Comparison of ENCODE assay signal across 9 mouse cellular contexts in genomic region chr1:51267125-51267524, GRCm38 (mm10). TPM values are rescaled to one million over a fixed set of nuclear protein-coding genes. Genes with fewer than 3 reads are reported as not detected.
DNase-seq lines count a peak whose midpoint lies in the region; ATAC-seq and TF ChIP-seq lines count a peak whose summit lies in the region.
"Had no signal": no experiment of that assay in that cellular context is flagged by ENCODE, and none has a peak within 500 bp of the region (broad histone marks: within the 10 kb centered on the region; RNA-seq: fewer than 3 reads in every experiment).

No protein-coding gene starts in this region.

- no peak for ATAC-seq in kidney, embryonic 15.5 days (replicated peaks; ENCODE audit: low FRiP score)
- peak; percentile 89 for ATAC-seq in forebrain, embryonic 16.5 days
- no peak for ATAC-seq in granulocyte monocyte progenitor cell, adult 5-6 weeks (replicated peaks; ENCODE audit: poor library complexity, severe bottlenecking)

- no peaks in the 10 kb centered on the region for H3K36me3 ChIP-seq in kidney, embryonic 15.5 days
- no peaks in the 10 kb centered on the region for H3K36me3 ChIP-seq in forebrain, embryonic 16.5 days (ENCODE audit: control insufficient read depth, insufficient read depth)

- no peak for TF ChIP-seq POLR2A in brain, embryonic 14.5 days (IDR thresholded peaks at IDR 0.05; ENCODE audit: borderline replicate concordance, extremely low read depth, insufficient read depth, insufficient read length, poor library complexity, severe bottlenecking)

- no peak overlapping the region for H3K9ac ChIP-seq in kidney, embryonic 15.5 days
- no peak overlapping the region for H3K9ac ChIP-seq in forebrain, embryonic 16.5 days (replicated peaks; ENCODE audit: low read depth, low read length)

- TF ChIP-seq CTCF in brain, embryonic 14.5 days (IDR thresholded peaks at IDR 0.05; ENCODE audit: borderline replicate concordance, extremely low read depth, insufficient read depth, insufficient read length): no peak

- peak overlapping the region; percentile 41 for H3K27ac ChIP-seq in kidney, embryonic 15.5 days
- no peak overlapping the region; the same call in 1 of the 2 replicates for H3K27ac ChIP-seq in forebrain, embryonic 16.5 days (ENCODE audit: low read length)

- H3K4me3 ChIP-seq in kidney, embryonic 15.5 days (replicated peaks): no peak overlapping the region
- no peak overlapping the region for H3K4me3 ChIP-seq in forebrain, embryonic 16.5 days (replicated peaks; ENCODE audit: low read length)

- H3K9me3 ChIP-seq in kidney, embryonic 15.5 days (replicated peaks): no peaks in the 10 kb centered on the region
- H3K9me3 ChIP-seq in forebrain, embryonic 16.5 days (ENCODE audit: control insufficient read depth, low read length): no peaks in the 10 kb centered on the region

- DNase-seq in kidney, postnatal 36 days: no peak
- DNase-seq in brain, embryonic 14.5 days (ENCODE audit: low read depth): peak; percentile 54
- peak; percentile 32 to 48 for DNase-seq in layer of hippocampus, adult 8-10 months (ENCODE audit: low spot score in 2 of 2)
- no peak for DNase-seq in urinary bladder, postnatal 10 days (ENCODE audit: low spot score)
- no peak for DNase-seq in kidney, postnatal 10 days

- no peak overlapping the region for H3K4me2 ChIP-seq in kidney, embryonic 15.5 days
- no peak overlapping the region for H3K4me2 ChIP-seq in forebrain, embryonic 16.5 days (ENCODE audit: low read length)

- no peaks in the 10 kb centered on the region for H3K27me3 ChIP-seq in kidney, embryonic 15.5 days
- 0 out of 2 replicates have a peak, but pooled peaks cover 3% of the 10 kb centered on the region for H3K27me3 ChIP-seq in forebrain, embryonic 16.5 days (replicated peaks; ENCODE audit: control insufficient read depth, insufficient read depth, low read length)

- peaks cover 28% of the 10 kb centered on the region for H3K4me1 ChIP-seq in kidney, embryonic 15.5 days
- H3K4me1 ChIP-seq in forebrain, embryonic 16.5 days (replicated peaks; ENCODE audit: control insufficient read depth, insufficient read depth, low read length): peaks cover 8% of the 10 kb centered on the region

- 37% methylated on average over 5 of the region's 5 CpGs for WGBS in kidney, embryonic 15.5 days
- 42% methylated on average over 5 of the region's 5 CpGs for WGBS in forebrain, embryonic 16.5 days

RNA-seq across cellular contexts. Expression of gene Cavin2, which starts 21.8 kb away (rescaled TPM):
- polyA plus RNA-seq in kidney, embryonic 15.5 days (2015; fragmentation: Nextera tagmentation; extraction: Ambion mirVana): 28.9 and 33.3 TPM in 2 replicates
- polyA plus RNA-seq in brain, embryonic 14.5 days (2012; rRNA removed): 2.6 and 4.5 TPM in 2 replicates
- 5.2 and 7.1 TPM in 2 replicates for polyA plus RNA-seq in forebrain, embryonic 16.5 days (2015; fragmentation: Nextera tagmentation; extraction: Ambion mirVana)
- total RNA-seq in layer of hippocampus, adult 8-10 months (2022): 1 to 10 TPM; 6.7 to 9.4 (median 8.4) TPM
- not detected in 2 replicates for total RNA-seq in granulocyte monocyte progenitor cell, adult 5-6 weeks (2014; fragmentation: Nextera tagmentation)
- 1.6 and 2.2 TPM in 2 replicates for total RNA-seq in granulocyte monocyte progenitor cell, adult 5-6 weeks (2017)
- total RNA-seq: MEL had no signal

Comparison
In these comparisons a context has a peak if more than half of its experiments do, and no peak if none do; other contexts are left out.
1. DNase-seq: peak in brain, embryonic 14.5 days (single experiment) and layer of hippocampus, adult 8-10 months (2 of 2); none in kidney, postnatal 36 days (0 of 2), urinary bladder, postnatal 10 days (single experiment) and kidney, postnatal 10 days (single experiment).